Mouse (Mus musculus): ENCODE measurements around the gene Ptpn9.

DNA sequence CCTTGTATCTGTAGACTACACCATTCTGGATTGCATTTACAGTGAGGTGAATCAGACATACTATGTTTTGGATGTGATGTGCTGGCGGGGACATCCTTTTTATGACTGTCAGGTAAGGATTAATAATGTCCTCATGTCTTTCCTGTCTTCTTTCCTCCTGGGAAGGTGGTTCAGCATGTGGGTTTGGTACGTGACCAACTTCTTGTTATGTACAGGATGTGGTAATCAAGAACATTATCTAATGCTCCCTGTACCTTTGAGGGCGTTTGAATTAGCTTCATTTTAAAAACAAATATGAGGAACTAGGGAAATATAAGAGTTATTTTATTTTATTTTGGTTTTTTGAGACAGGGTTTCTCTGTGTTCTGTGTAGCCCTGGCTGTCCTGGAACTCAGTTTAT is 19.5 kb upstream of the Ptpn9 start:
- TF ChIP-seq CTCF (IDR thresholded peaks at IDR 0.05; ENCODE audit: borderline replicate concordance, control insufficient read depth, extremely low read depth, insufficient read depth, low read length, poor library complexity) (no peak), POLR2A (IDR thresholded peaks at IDR 0.05; ENCODE audit: control insufficient read depth, extremely low read depth, insufficient read depth, low read length, poor library complexity) (no peak)

Data from thymus, adult 2 months (tissue).